Mouse (Mus musculus): ENCODE data around the gene Mgrn1. TPM values are rescaled to one million over a fixed set of nuclear protein-coding genes. Genes with fewer than 3 reads are reported as not detected.

Gene Mgrn1
- polyA plus RNA-seq, 1 experiment from 2014 or later, result 67.9 TPM

GRCm38 (mm10) chr16:4880136-4880825 is 5.8 kb upstream of the Mgrn1 start, which contains the start of gene Ubald1:
Ubald1 (minus strand) TSS chr16:4880315.
- Histone ChIP-seq H3K36me3 (replicated peaks; ENCODE audit: control insufficient read depth, insufficient read depth, low read depth, low read length) (no peaks in the 10 kb centered on the region), H3K27me3 (ENCODE audit: control insufficient read depth, insufficient read depth, low read length) (no peaks in the 10 kb centered on the region), H3K9ac (replicated peaks; ENCODE audit: low read length) (peak within 1 kb of the TSS; percentile 91), H3K9me3 (replicated peaks; ENCODE audit: control insufficient read depth, low read length) (no peaks in the 10 kb centered on the region), H3K4me1 (ENCODE audit: control insufficient read depth, insufficient read depth, low read length) (peaks cover 4% of the 10 kb centered on the region; the same call in 1 of the 2 replicates), H3K4me3 (ENCODE audit: low read depth, low read length) (peak within 1 kb of the TSS; percentile 88), H3K27ac (replicated peaks; ENCODE audit: low read depth, low read length) (peak within 1 kb of the TSS; percentile 92), H3K4me2 (ENCODE audit: low read depth, low read length) (peak within 1 kb of the TSS; percentile 83)
- ATAC-seq (replicated peaks; ENCODE audit: insufficient number of reproducible peaks, low FRiP score, low TSS enrichment, low read depth) (peak; percentile 83), DNase-seq (ENCODE audit: low spot score) (peak; percentile 99)
- 0% methylated on average over 48 of the region's 48 CpGs for WGBS

GRCm38 (mm10) chr16:4881400-4882351 is 4.4 kb upstream of the Mgrn1 start:
- Histone ChIP-seq H3K9ac (replicated peaks; ENCODE audit: low read length) (peak overlapping the region; percentile 91), H3K4me3 (ENCODE audit: low read depth, low read length) (peak overlapping the region; percentile 88), H3K36me3 (replicated peaks; ENCODE audit: control insufficient read depth, insufficient read depth, low read depth, low read length) (no peaks in the 10 kb centered on the region), H3K27ac (replicated peaks; ENCODE audit: low read depth, low read length) (no peak overlapping the region), H3K4me2 (ENCODE audit: low read depth, low read length) (peak overlapping the region; percentile 74; the same call in 1 of the 2 replicates), H3K27me3 (ENCODE audit: control insufficient read depth, insufficient read depth, low read length) (no peaks in the 10 kb centered on the region), H3K9me3 (replicated peaks; ENCODE audit: control insufficient read depth, low read length) (no peaks in the 10 kb centered on the region), H3K4me1 (ENCODE audit: control insufficient read depth, insufficient read depth, low read length) (peaks cover 4% of the 10 kb centered on the region; the same call in 1 of the 2 replicates)
- ATAC-seq (replicated peaks; ENCODE audit: insufficient number of reproducible peaks, low FRiP score, low TSS enrichment, low read depth) (no peak), DNase-seq (ENCODE audit: low spot score) (peak; percentile 33)
- 81% methylated on average over 10 of the region's 10 CpGs for WGBS

- Histone ChIP-seq H3K9ac (replicated peaks; ENCODE audit: low read length) (no peak overlapping the region), H3K36me3 (replicated peaks; ENCODE audit: control insufficient read depth, insufficient read depth, low read depth, low read length) (no peaks in the 10 kb centered on the region), H3K4me3 (ENCODE audit: low read depth, low read length) (no peak overlapping the region), H3K9me3 (replicated peaks; ENCODE audit: control insufficient read depth, low read length) (no peaks in the 10 kb centered on the region), H3K4me2 (ENCODE audit: low read depth, low read length) (no peak overlapping the region), H3K27me3 (ENCODE audit: control insufficient read depth, insufficient read depth, low read length) (no peaks in the 10 kb centered on the region), H3K4me1 (ENCODE audit: control insufficient read depth, insufficient read depth, low read length) (peaks cover 2% of the 10 kb centered on the region), H3K27ac (replicated peaks; ENCODE audit: low read depth, low read length) (no peak overlapping the region)
- DNase-seq (ENCODE audit: low spot score) (no peak), ATAC-seq (replicated peaks; ENCODE audit: insufficient number of reproducible peaks, low FRiP score, low TSS enrichment, low read depth) (no peak)
- 90% methylated on average over 10 of the region's 10 CpGs for WGBS
Observed at GRCm38 (mm10) chr16:4884930-4885329, 1.1 kb upstream of the Mgrn1 start.

- Histone ChIP-seq H3K4me2 (ENCODE audit: low read depth, low read length) (peak overlapping the region; percentile 76), H3K9me3 (replicated peaks; ENCODE audit: control insufficient read depth, low read length) (no peaks in the 10 kb centered on the region), H3K4me3 (ENCODE audit: low read depth, low read length) (peak overlapping the region; percentile 90), H3K36me3 (replicated peaks; ENCODE audit: control insufficient read depth, insufficient read depth, low read depth, low read length) (no peaks in the 10 kb centered on the region), H3K9ac (replicated peaks; ENCODE audit: low read length) (peak overlapping the region; percentile 90), H3K27ac (replicated peaks; ENCODE audit: low read depth, low read length) (peak overlapping the region; percentile 53; the same call in 1 of the 2 replicates), H3K27me3 (ENCODE audit: control insufficient read depth, insufficient read depth, low read length) (no peaks in the 10 kb centered on the region), H3K4me1 (ENCODE audit: control insufficient read depth, insufficient read depth, low read length) (no peaks in the 10 kb centered on the region; the same call in 1 of the 2 replicates)
- DNase-seq (ENCODE audit: low spot score) (no peak), ATAC-seq (replicated peaks; ENCODE audit: insufficient number of reproducible peaks, low FRiP score, low TSS enrichment, low read depth) (peak; percentile 42; the same call in 1 of the 2 replicates)
- WGBS, result 3% methylated on average over 8 of the region's 8 CpGs
Observed at GRCm38 (mm10) chr16:4886690-4887020, 606 bp downstream of the Mgrn1 start.

DNA sequence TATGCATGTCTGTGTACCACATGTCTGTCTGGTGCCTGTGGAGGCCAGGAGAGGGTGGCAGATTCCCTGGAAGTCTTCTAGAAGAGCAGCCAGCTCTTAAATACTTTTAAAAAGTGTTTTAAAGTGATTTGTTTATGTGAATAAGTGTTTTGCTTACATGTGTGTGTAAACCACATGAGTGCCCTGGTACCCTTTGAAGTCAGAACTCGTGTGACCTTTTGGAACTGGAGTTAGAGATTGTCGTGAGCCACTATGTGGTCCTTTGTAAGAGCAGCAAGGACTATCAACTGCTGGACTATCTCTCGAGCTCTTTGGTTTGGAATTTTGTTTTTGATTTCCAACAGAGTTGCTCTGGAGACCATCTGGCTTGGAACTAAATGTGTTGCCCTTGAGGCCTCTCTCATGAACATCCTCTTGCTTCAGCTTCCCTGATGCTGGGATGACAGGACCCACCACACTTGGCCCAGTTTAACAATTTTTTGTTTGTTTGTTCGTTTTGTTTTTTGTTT is 4.2 kb downstream of the Mgrn1 start:
- H3K4me2 ChIP-seq (ENCODE audit: low read depth, low read length), result no peak overlapping the region
- H3K27me3 ChIP-seq (ENCODE audit: control insufficient read depth, insufficient read depth, low read length), result no peaks in the 10 kb centered on the region
- H3K4me3 ChIP-seq (ENCODE audit: low read depth, low read length), result no peak overlapping the region
- ATAC-seq (replicated peaks; ENCODE audit: insufficient number of reproducible peaks, low FRiP score, low TSS enrichment, low read depth) (no peak), DNase-seq (ENCODE audit: low spot score) (no peak)
- 64% methylated on average over 4 of the region's 4 CpGs for WGBS
- H3K9me3 ChIP-seq (replicated peaks; ENCODE audit: control insufficient read depth, low read length), result no peaks in the 10 kb centered on the region
- no peak overlapping the region for H3K9ac ChIP-seq (replicated peaks; ENCODE audit: low read length)
- H3K4me1 ChIP-seq (ENCODE audit: control insufficient read depth, insufficient read depth, low read length), result no peaks in the 10 kb centered on the region; the same call in 1 of the 2 replicates
- H3K36me3 ChIP-seq (replicated peaks; ENCODE audit: control insufficient read depth, insufficient read depth, low read depth, low read length), result no peaks in the 10 kb centered on the region
- H3K27ac ChIP-seq (replicated peaks; ENCODE audit: low read depth, low read length), result no peak overlapping the region

DNA sequence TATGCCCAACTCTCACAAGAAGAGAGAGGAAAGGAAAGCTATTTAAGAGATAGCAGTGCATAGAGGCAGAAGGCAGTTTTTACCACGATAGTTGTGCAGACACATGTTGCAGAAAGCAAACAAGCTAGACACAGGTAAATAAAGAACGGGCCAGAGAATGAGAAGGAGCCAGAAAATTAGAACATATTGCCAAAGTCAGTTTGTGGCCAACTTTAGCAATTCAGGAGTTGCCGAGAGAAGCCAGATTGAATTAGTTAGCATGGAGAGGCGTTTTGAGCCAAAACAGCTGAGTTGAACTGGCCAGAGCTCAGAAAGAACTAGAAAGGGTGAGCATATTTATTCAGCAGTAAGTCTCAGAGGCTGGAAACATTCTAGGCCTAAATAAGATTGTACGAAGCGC is 6.1 kb downstream of the Mgrn1 start:
- Histone ChIP-seq H3K27ac (replicated peaks; ENCODE audit: low read depth, low read length) (no peak overlapping the region), H3K27me3 (ENCODE audit: control insufficient read depth, insufficient read depth, low read length) (no peaks in the 10 kb centered on the region), H3K9ac (replicated peaks; ENCODE audit: low read length) (no peak overlapping the region), H3K4me1 (ENCODE audit: control insufficient read depth, insufficient read depth, low read length) (no peaks in the 10 kb centered on the region; the same call in 1 of the 2 replicates), H3K4me2 (ENCODE audit: low read depth, low read length) (no peak overlapping the region), H3K9me3 (replicated peaks; ENCODE audit: control insufficient read depth, low read length) (no peaks in the 10 kb centered on the region), H3K36me3 (replicated peaks; ENCODE audit: control insufficient read depth, insufficient read depth, low read depth, low read length) (no peaks in the 10 kb centered on the region), H3K4me3 (ENCODE audit: low read depth, low read length) (no peak overlapping the region)
- 92% methylated on average over 6 of the region's 6 CpGs for WGBS
- ATAC-seq (replicated peaks; ENCODE audit: insufficient number of reproducible peaks, low FRiP score, low TSS enrichment, low read depth), result no peak
- DNase-seq (ENCODE audit: low spot score), result no peak

- WGBS, result 79% methylated on average over 7 of the region's 7 CpGs
- Histone ChIP-seq H3K4me3 (ENCODE audit: low read depth, low read length) (no peak overlapping the region), H3K9me3 (replicated peaks; ENCODE audit: control insufficient read depth, low read length) (no peaks in the 10 kb centered on the region), H3K27me3 (ENCODE audit: control insufficient read depth, insufficient read depth, low read length) (no peaks in the 10 kb centered on the region), H3K4me2 (ENCODE audit: low read depth, low read length) (no peak overlapping the region), H3K36me3 (replicated peaks; ENCODE audit: control insufficient read depth, insufficient read depth, low read depth, low read length) (no peaks in the 10 kb centered on the region), H3K27ac (replicated peaks; ENCODE audit: low read depth, low read length) (no peak overlapping the region), H3K4me1 (ENCODE audit: control insufficient read depth, insufficient read depth, low read length) (no peaks in the 10 kb centered on the region), H3K9ac (replicated peaks; ENCODE audit: low read length) (no peak overlapping the region)
- ATAC-seq (replicated peaks; ENCODE audit: insufficient number of reproducible peaks, low FRiP score, low TSS enrichment, low read depth) (no peak), DNase-seq (ENCODE audit: low spot score) (no peak)
Observed at GRCm38 (mm10) chr16:4894201-4894908, 8.3 kb downstream of the Mgrn1 start.

All from embryonic facial prominence, embryonic 11.5 days (tissue).